Mouse (Mus musculus) frontal cortex, adult 2 months (tissue): Measurements from ENCODE around the gene Ccdc88a. TPM values are rescaled to one million over a fixed set of nuclear protein-coding genes. Genes with fewer than 3 reads are reported as not detected.

Experiments
- DNase-seq, 2 experiments: peaks; one replicate each; pipeline ENCODE4 v3.0.0; 2022; ENCODE audit warnings: low spot score in 1 of 2; ENCODE audit errors: extremely low spot score in 1 of 2
- polyA plus RNA-seq: library from polyadenylated mRNA; depleted of rRNA; stranded (reverse); fragments of >200 nt; gene quantifications from 2 replicates; pipeline ENCODE4 v1.2.3, GENCODE M21; 2012; rRNA removed

The Ccdc88a gene
- polyA plus RNA-seq, result 23.1 and 26.3 TPM in 2 replicates

- peak; percentile 93 to 98 for DNase-seq
Measured at GRCm38 (mm10) chr11:29373396-29374273, at the start of gene Ccdc88a. Gene Ccdc88a (plus strand): TSS chr11:29373658.

- no peak for DNase-seq
Measured at GRCm38 (mm10) chr11:29335505-29335904, 38.0 kb upstream of the Ccdc88a start.

- no peak for DNase-seq
Measured at GRCm38 (mm10) chr11:29341259-29341658, 32.2 kb upstream of the Ccdc88a start.

- no peak for DNase-seq
Measured at GRCm38 (mm10) chr11:29344891-29345657, 28.4 kb upstream of the Ccdc88a start.

- DNase-seq, result no peak
Measured at GRCm38 (mm10) chr11:29345673-29346286, 27.7 kb upstream of the Ccdc88a start.

GRCm38 (mm10) chr11:29350891-29351290 is 22.6 kb upstream of the Ccdc88a start:
- no peak for DNase-seq

- DNase-seq, result no peak
Measured at GRCm38 (mm10) chr11:29352214-29352613, 21.2 kb upstream of the Ccdc88a start.

GRCm38 (mm10) chr11:29368161-29368560 is 5.3 kb upstream of the Ccdc88a start:
- no peak for DNase-seq

- no peak for DNase-seq
Measured at GRCm38 (mm10) chr11:29373050-29373395, 435 bp upstream of the Ccdc88a start.

- DNase-seq, result no peak
Measured at GRCm38 (mm10) chr11:29374274-29374656, 807 bp downstream of the Ccdc88a start.

- DNase-seq, result no peak
Measured at GRCm38 (mm10) chr11:29376635-29377034, 3.2 kb downstream of the Ccdc88a start.

- DNase-seq, result no peak
Measured at GRCm38 (mm10) chr11:29378751-29379150, 5.3 kb downstream of the Ccdc88a start.

- DNase-seq, result no peak
Measured at GRCm38 (mm10) chr11:29383493-29383892, 10.0 kb downstream of the Ccdc88a start.

- no peak for DNase-seq
Measured at GRCm38 (mm10) chr11:29384001-29384400, 10.5 kb downstream of the Ccdc88a start.

GRCm38 (mm10) chr11:29384617-29385016 is 11.2 kb downstream of the Ccdc88a start:
- DNase-seq, result no peak

GRCm38 (mm10) chr11:29389913-29390312 is 16.5 kb downstream of the Ccdc88a start:
- DNase-seq, result no peak

- DNase-seq, result no peak
Measured at GRCm38 (mm10) chr11:29395135-29395746, 21.8 kb downstream of the Ccdc88a start.

- no peak for DNase-seq
Measured at GRCm38 (mm10) chr11:29400374-29400773, 26.9 kb downstream of the Ccdc88a start.

- DNase-seq, result no peak
Measured at GRCm38 (mm10) chr11:29406292-29406691, 32.8 kb downstream of the Ccdc88a start.

GRCm38 (mm10) chr11:29423496-29423895 is 50.0 kb downstream of the Ccdc88a start:
- no peak for DNase-seq

- peak; percentile 53 to 84 for DNase-seq
Measured at GRCm38 (mm10) chr11:29428774-29429173, 55.3 kb downstream of the Ccdc88a start.
